Mouse (Mus musculus): ENCODE data around the gene Grin2b. TPM values are rescaled to one million over a fixed set of nuclear protein-coding genes. Genes with fewer than 3 reads are reported as not detected.

Gene Grin2b
- total RNA-seq, 2 experiments from 2014 or later = not detected

GRCm38 (mm10) chr6:135911131-135911530 lies 262.2 kb downstream of the Grin2b start:
- no peak for DNase-seq
- intact Hi-C loops (cut with DNase I) = no loop called here

GRCm38 (mm10) chr6:135907540-135908320 lies 265.6 kb downstream of the Grin2b start:
- intact Hi-C loops (cut with DNase I) = loop anchor here (1.0 to 10.0 kb wide), 2 partner anchors 227 to 446 kb away; no protein-coding TSS in a partner anchor
- DNase-seq = peak; percentile 62 to 73

- DNase-seq = no peak
- intact Hi-C loops (cut with DNase I) = loop anchor here (1.0 to 10.0 kb wide), 2 partner anchors 228 to 446 kb away; no protein-coding TSS in a partner anchor
These were observed 266.2 kb downstream of the Grin2b start for GRCm38 (mm10) chr6:135907137-135907536.

GRCm38 (mm10) chr6:135904391-135904790 lies 268.9 kb downstream of the Grin2b start:
- no peak for DNase-seq
- intact Hi-C loops (cut with DNase I) = loop anchor here (10.0 kb wide), 1 partner anchor 230 kb away; no protein-coding TSS in a partner anchor

- no peak for DNase-seq
- intact Hi-C loops (cut with DNase I) = loop anchor here (10.0 kb wide), 1 partner anchor 234 kb away; no protein-coding TSS in a partner anchor
These were observed 272.9 kb downstream of the Grin2b start for GRCm38 (mm10) chr6:135900410-135900809.

- intact Hi-C loops (cut with DNase I) = no loop called here
- no peak for DNase-seq
These were observed 274.1 kb downstream of the Grin2b start for GRCm38 (mm10) chr6:135899225-135899624.

- intact Hi-C loops (cut with DNase I) = no loop called here
- DNase-seq = no peak
These were observed 278.5 kb downstream of the Grin2b start for GRCm38 (mm10) chr6:135894793-135895228.

- intact Hi-C loops (cut with DNase I) = no loop called here
These were observed 290.7 kb downstream of the Grin2b start for GRCm38 (mm10) chr6:135882611-135883010.

GRCm38 (mm10) chr6:135876163-135876726 lies 297.1 kb downstream of the Grin2b start:
- intact Hi-C loops (cut with DNase I) = no loop called here
- no peak for DNase-seq

More at GRCm38 (mm10) chr6:135882611-135883010, 290.7 kb downstream of the Grin2b start:
- no peak for DNase-seq

GRCm38 (mm10) chr6:135874626-135875025 lies 298.7 kb downstream of the Grin2b start:
- intact Hi-C loops (cut with DNase I) = no loop called here
- no peak for DNase-seq

GRCm38 (mm10) chr6:135865832-135866231 lies 307.5 kb downstream of the Grin2b start:
- intact Hi-C loops (cut with DNase I) = no loop called here
- no peak for DNase-seq

GRCm38 (mm10) chr6:135863965-135864364 lies 309.3 kb downstream of the Grin2b start:
- intact Hi-C loops (cut with DNase I) = no loop called here
- no peak for DNase-seq

GRCm38 (mm10) chr6:135859502-135859901 lies 313.8 kb downstream of the Grin2b start:
- DNase-seq = no peak
- intact Hi-C loops (cut with DNase I) = no loop called here

- intact Hi-C loops (cut with DNase I) = no loop called here
- no peak for DNase-seq
These were observed 319.1 kb downstream of the Grin2b start for GRCm38 (mm10) chr6:135854173-135854591.

GRCm38 (mm10) chr6:135843755-135844154 lies 329.6 kb downstream of the Grin2b start:
- no peak for DNase-seq
- intact Hi-C loops (cut with DNase I) = no loop called here

GRCm38 (mm10) chr6:135836353-135836752 lies 337.0 kb downstream of the Grin2b start:
- intact Hi-C loops (cut with DNase I) = no loop called here
- no peak for DNase-seq

- intact Hi-C loops (cut with DNase I) = loop anchor here (2.0 kb wide), 1 partner anchor 39 kb away; no protein-coding TSS in a partner anchor
- DNase-seq = no peak
These were observed 339.8 kb downstream of the Grin2b start for GRCm38 (mm10) chr6:135833542-135833941.

- no peak for DNase-seq
- intact Hi-C loops (cut with DNase I) = loop anchor here (2.0 kb wide), 1 partner anchor 37 kb away; no protein-coding TSS in a partner anchor
These were observed 341.3 kb downstream of the Grin2b start for GRCm38 (mm10) chr6:135832041-135832440.

- intact Hi-C loops (cut with DNase I) = no loop called here
- no peak for DNase-seq
These were observed 342.3 kb downstream of the Grin2b start for GRCm38 (mm10) chr6:135831032-135831431.

- no peak for DNase-seq
- intact Hi-C loops (cut with DNase I) = loop anchor here (10.0 kb wide), 1 partner anchor 295 kb away; no protein-coding TSS in a partner anchor
These were observed 343.9 kb downstream of the Grin2b start for GRCm38 (mm10) chr6:135829458-135829857.

- DNase-seq = no peak
- intact Hi-C loops (cut with DNase I) = loop anchor here (1.0 to 10.0 kb wide), 2 partner anchors 294 to 385 kb away; no protein-coding TSS in a partner anchor
These were observed 344.3 kb downstream of the Grin2b start for GRCm38 (mm10) chr6:135828976-135829375.

Data from heart, postnatal 36 days (tissue).